Mouse (Mus musculus): ENCODE measurements around the gene Top1.
"Not testable (repeated sequence)": the region's sequence is repeated elsewhere in the genome, so short reads cannot be mapped to it uniquely, and the experiment has no call there.

Top1 gene

GRCm38 (mm10) chr2:160630872-160631597 is 14.7 kb upstream of the Top1 start:
- DNase-seq (ENCODE audit: low read depth, low spot score) = no peak

- no peak for DNase-seq (ENCODE audit: low read depth, low spot score)
Observed at GRCm38 (mm10) chr2:160639911-160640717, 5.6 kb upstream of the Top1 start.

- no peak for DNase-seq (ENCODE audit: low read depth, low spot score)
Observed at GRCm38 (mm10) chr2:160641176-160641575, 4.5 kb upstream of the Top1 start.

GRCm38 (mm10) chr2:160646144-160646844 is 606 bp downstream of the Top1 start:
- DNase-seq (ENCODE audit: low read depth, low spot score) = peak; percentile 74

GRCm38 (mm10) chr2:160646845-160647178 is 1.1 kb downstream of the Top1 start:
- peak; percentile 67 for DNase-seq (ENCODE audit: low read depth, low spot score)

- no peak for DNase-seq (ENCODE audit: low read depth, low spot score)
Observed at GRCm38 (mm10) chr2:160648097-160648496, 2.4 kb downstream of the Top1 start.

GRCm38 (mm10) chr2:160649072-160649471 is 3.4 kb downstream of the Top1 start:
- DNase-seq (ENCODE audit: low read depth, low spot score) = no peak

GRCm38 (mm10) chr2:160651165-160651564 is 5.5 kb downstream of the Top1 start:
- DNase-seq (ENCODE audit: low read depth, low spot score) = no peak

- DNase-seq (ENCODE audit: low read depth, low spot score) = no peak
Observed at GRCm38 (mm10) chr2:160653218-160653617, 7.5 kb downstream of the Top1 start.

- DNase-seq (ENCODE audit: low read depth, low spot score) = no peak
Observed at GRCm38 (mm10) chr2:160655561-160655960, 9.9 kb downstream of the Top1 start.

GRCm38 (mm10) chr2:160656234-160656633 is 10.5 kb downstream of the Top1 start:
- DNase-seq (ENCODE audit: low read depth, low spot score) = peak; percentile 99

GRCm38 (mm10) chr2:160657801-160658442 is 12.2 kb downstream of the Top1 start:
- no peak for DNase-seq (ENCODE audit: low read depth, low spot score)

- no peak for DNase-seq (ENCODE audit: low read depth, low spot score)
Observed at GRCm38 (mm10) chr2:160658811-160659210, 13.1 kb downstream of the Top1 start.

GRCm38 (mm10) chr2:160664421-160664820 is 18.7 kb downstream of the Top1 start:
- DNase-seq (ENCODE audit: low read depth, low spot score) = no peak

GRCm38 (mm10) chr2:160664986-160665385 is 19.3 kb downstream of the Top1 start:
- DNase-seq (ENCODE audit: low read depth, low spot score) = not testable (repeated sequence)

GRCm38 (mm10) chr2:160667259-160667658 is 21.6 kb downstream of the Top1 start:
- DNase-seq (ENCODE audit: low read depth, low spot score) = no peak

- DNase-seq (ENCODE audit: low read depth, low spot score) = peak; percentile 36
Observed at GRCm38 (mm10) chr2:160700271-160700670, 54.6 kb downstream of the Top1 start.

GRCm38 (mm10) chr2:160701603-160702002 is 55.9 kb downstream of the Top1 start:
- no peak for DNase-seq (ENCODE audit: low read depth, low spot score)

- no peak for DNase-seq (ENCODE audit: low read depth, low spot score)
Observed at GRCm38 (mm10) chr2:160702824-160703223, 57.1 kb downstream of the Top1 start.

- no peak for DNase-seq (ENCODE audit: low read depth, low spot score)
Observed at GRCm38 (mm10) chr2:160707673-160708072, 62.0 kb downstream of the Top1 start.

GRCm38 (mm10) chr2:160715463-160716030 is 69.9 kb downstream of the Top1 start:
- DNase-seq (ENCODE audit: low read depth, low spot score) = no peak

- peak; percentile 73 for DNase-seq (ENCODE audit: low read depth, low spot score)
Observed at GRCm38 (mm10) chr2:160717269-160717668, 71.6 kb downstream of the Top1 start.

All from R1 (cell line).